Mouse (Mus musculus) embryonic facial prominence, embryonic 10.5 days (tissue): ENCODE results near the gene Cdh24. TPM values are rescaled to one million over a fixed set of nuclear protein-coding genes. Genes with fewer than 3 reads are reported as not detected.
"Not testable (repeated sequence)": the region's sequence is repeated elsewhere in the genome, so short reads cannot be mapped to it uniquely, and the experiment has no call there.

Source experiments
- DNase-seq: peaks from one replicate; pipeline ENCODE4 v3.0.0-alpha.2; 2017; ENCODE audit warnings: low spot score
- H3K27ac ChIP-seq: fragments of 300-500 bp; sonication (generic); replicated peaks from 2 replicates; pipeline ENCODE4 v1.5.1; 2016; ENCODE audit warnings: mild to moderate bottlenecking
- H3K27me3 ChIP-seq: fragments of 300-500 bp; sonication (generic); replicated peaks from 2 replicates; pipeline ENCODE4 v1.6.1; 2016; ENCODE audit warnings: low read depth, mild to moderate bottlenecking; ENCODE audit not compliant: poor library complexity, severe bottlenecking
- H3K36me3 ChIP-seq: fragments of 300-500 bp; sonication (generic); replicated peaks from 2 replicates; pipeline ENCODE4 v1.6.1; 2016; ENCODE audit warnings: mild to moderate bottlenecking, moderate library complexity
- H3K4me1 ChIP-seq: fragments of 300-500 bp; sonication (generic); 2 replicates; pipeline ENCODE4 v1.6.1; 2016
- H3K4me3 ChIP-seq: fragments of 300-500 bp; sonication (generic); 2 replicates; pipeline ENCODE4 v1.5.1; 2016; ENCODE audit warnings: mild to moderate bottlenecking, moderate library complexity
- H3K9me3 ChIP-seq: fragments of 300-500 bp; sonication (generic); 2 replicates; pipeline ENCODE4 v1.6.1; 2016; ENCODE audit warnings: mild to moderate bottlenecking
- WGBS: fragments of 180-500 bp; shearing (Covaris S2); methylation state at CpG from one replicate; pipeline ENCODE4 v1.1.7; 2016; 5-methylcytosine and 5-hydroxymethylcytosine counted together
- polyA plus RNA-seq: library from polyadenylated mRNA; unstranded; fragments of >200 nt; fragmentation: Nextera tagmentation; extraction: Ambion mirVana; gene quantifications from 2 replicates; pipeline ENCODE4 v1.2.1, GENCODE M21; 2016

The Cdh24 gene
- polyA plus RNA-seq, 1 experiment from 2014 or later: 6.0 TPM

GRCm38 (mm10) chr14:54617152-54617896, 23.8 kb downstream of the Cdh24 start:
- Histone ChIP-seq H3K9me3 (no peaks in the 10 kb centered on the region), H3K4me3 (peak overlapping the region; percentile 94), H3K4me1 (peaks cover 16% of the 10 kb centered on the region), H3K27me3 (no peaks in the 10 kb centered on the region), H3K27ac (peak overlapping the region; percentile 94), H3K36me3 (peaks cover 41% of the 10 kb centered on the region)
- 2% methylated on average over 38 of the region's 38 CpGs for WGBS
- peak; percentile 65 for DNase-seq

DNA sequence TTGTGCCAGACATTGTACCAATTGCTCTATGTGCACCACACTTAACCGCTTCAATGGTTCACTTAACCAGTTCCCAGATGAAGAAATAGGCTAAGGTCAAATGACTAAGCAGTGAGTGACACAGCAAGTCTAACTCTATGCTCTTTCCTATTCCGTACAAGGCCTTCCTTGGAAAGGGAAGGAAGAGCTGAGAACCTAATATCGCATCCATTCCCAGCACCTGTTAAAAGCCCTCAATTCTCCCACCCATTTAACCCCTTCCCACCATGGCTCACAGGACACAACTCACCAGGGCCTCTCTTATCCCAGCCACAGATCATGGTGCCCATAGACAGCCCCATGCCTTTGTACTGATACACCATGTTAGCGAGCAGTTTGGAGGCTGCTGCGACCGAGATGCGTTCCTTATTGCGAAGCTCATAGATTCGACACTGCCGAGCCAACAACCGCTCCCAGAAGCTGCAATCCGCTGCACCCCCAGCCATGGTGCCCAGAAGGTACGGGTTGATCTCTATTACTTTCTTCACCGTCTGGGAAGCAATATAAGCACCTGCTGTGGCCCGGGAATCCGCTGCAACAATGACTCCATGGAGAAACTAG, 24.8 kb downstream of the Cdh24 start:
- Histone ChIP-seq H3K4me1 (peaks cover 16% of the 10 kb centered on the region), H3K27me3 (no peaks in the 10 kb centered on the region), H3K4me3 (peak overlapping the region; percentile 94; the same call in 1 of the 2 replicates), H3K27ac (no peak overlapping the region), H3K36me3 (peaks cover 49% of the 10 kb centered on the region), H3K9me3 (no peaks in the 10 kb centered on the region)
- DNase-seq: no peak
- 93% methylated on average over 16 of the region's 16 CpGs for WGBS

DNA sequence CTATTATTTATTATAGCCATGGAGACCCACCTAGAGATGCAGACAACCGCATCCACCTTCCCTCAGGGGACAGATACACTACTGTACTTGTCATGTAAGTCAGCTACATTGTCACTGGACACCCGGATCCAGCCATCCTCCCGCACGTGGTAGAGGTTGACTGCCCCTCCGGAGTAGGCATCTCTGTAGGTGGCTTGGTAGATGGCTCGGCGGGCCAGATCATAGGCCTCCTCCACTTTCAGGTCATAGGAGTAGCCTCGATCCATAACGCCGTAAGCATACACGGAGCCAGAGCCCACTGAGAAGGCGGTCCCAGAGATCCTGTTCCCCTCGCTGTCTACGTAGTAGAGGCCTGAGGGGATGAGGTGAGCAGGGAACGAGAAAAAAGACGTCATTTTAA, 27.0 kb downstream of the Cdh24 start:
- peaks cover 64% of the 10 kb centered on the region for H3K36me3 ChIP-seq

GRCm38 (mm10) chr14:54610648-54611047, 30.5 kb downstream of the Cdh24 start:
- Histone ChIP-seq H3K27ac (no peak overlapping the region), H3K36me3 (peaks cover 54% of the 10 kb centered on the region), H3K9me3 (no peaks in the 10 kb centered on the region), H3K27me3 (no peaks in the 10 kb centered on the region), H3K4me1 (peaks cover 11% of the 10 kb centered on the region), H3K4me3 (no peak overlapping the region)
- WGBS: 81% methylated on average over 6 of the region's 6 CpGs
- DNase-seq: no peak

More for the DNA sequence above, 27.0 kb downstream of the Cdh24 start:
- H3K4me3 ChIP-seq, H3K27ac ChIP-seq, H3K9me3 ChIP-seq, DNase-seq, H3K27me3 ChIP-seq: not testable (repeated sequence)
- 91% methylated on average over 16 of the region's 16 CpGs for WGBS
- peaks cover 16% of the 10 kb centered on the region for H3K4me1 ChIP-seq

DNA sequence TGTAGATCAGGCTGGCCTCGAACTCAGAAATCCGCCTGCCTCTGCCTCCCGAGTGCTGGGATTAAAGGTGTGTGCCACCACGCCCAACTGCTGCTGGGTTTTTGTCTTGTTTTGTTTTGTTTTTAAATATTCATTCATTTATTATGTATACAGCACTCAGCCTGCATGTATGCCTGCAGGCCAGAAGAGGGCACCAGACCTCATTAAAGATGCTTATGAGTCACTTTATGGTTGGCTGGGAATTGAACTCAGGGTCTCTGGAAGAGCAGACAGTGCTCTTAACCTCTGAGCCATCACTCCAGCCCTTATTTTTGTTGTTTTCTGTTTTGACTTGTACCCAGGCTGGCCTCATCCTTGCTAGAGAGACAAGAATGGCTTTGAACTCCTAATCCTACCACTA, 31.2 kb downstream of the Cdh24 start:
- H3K4me3 ChIP-seq: no peak overlapping the region
- no peak for DNase-seq
- H3K27me3 ChIP-seq: no peaks in the 10 kb centered on the region
- H3K36me3 ChIP-seq: peaks cover 47% of the 10 kb centered on the region
- WGBS: 85% methylated on average over 4 of the region's 4 CpGs
- no peaks in the 10 kb centered on the region for H3K9me3 ChIP-seq
- H3K27ac ChIP-seq: no peak overlapping the region
- H3K4me1 ChIP-seq: peaks cover 11% of the 10 kb centered on the region

- H3K4me3 ChIP-seq: no peak overlapping the region
Measured at GRCm38 (mm10) chr14:54609245-54609644, 31.9 kb downstream of the Cdh24 start.

GRCm38 (mm10) chr14:54607226-54607625, 33.9 kb downstream of the Cdh24 start:
- DNase-seq: no peak
- Histone ChIP-seq H3K27me3 (no peaks in the 10 kb centered on the region), H3K36me3 (peaks cover 23% of the 10 kb centered on the region), H3K9me3 (no peaks in the 10 kb centered on the region), H3K4me3 (no peak overlapping the region), H3K4me1 (peaks cover 33% of the 10 kb centered on the region), H3K27ac (no peak overlapping the region)
- WGBS: 60% methylated on average over 8 of the region's 8 CpGs

More at GRCm38 (mm10) chr14:54609245-54609644, 31.9 kb downstream of the Cdh24 start:
- Histone ChIP-seq H3K27me3 (no peaks in the 10 kb centered on the region), H3K9me3 (no peaks in the 10 kb centered on the region), H3K36me3 (peaks cover 40% of the 10 kb centered on the region), H3K27ac (no peak overlapping the region), H3K4me1 (peaks cover 19% of the 10 kb centered on the region)
- WGBS: 74% methylated on average over 4 of the region's 4 CpGs
- DNase-seq: no peak

GRCm38 (mm10) chr14:54605752-54606321, 35.3 kb downstream of the Cdh24 start, which contains the start of gene 4931414P19Rik:
Gene 4931414P19Rik (minus strand): TSS chr14:54605993.
- under 1% methylated on average over 39 of the region's 39 CpGs for WGBS
- peaks cover 10% of the 10 kb centered on the region for H3K36me3 ChIP-seq
- H3K27ac ChIP-seq: peak within 1 kb of the TSS; percentile 89
- no peaks in the 10 kb centered on the region for H3K27me3 ChIP-seq
- H3K9me3 ChIP-seq: no peaks in the 10 kb centered on the region
- H3K4me1 ChIP-seq: peaks cover 36% of the 10 kb centered on the region
- peak; percentile 91 for DNase-seq
- H3K4me3 ChIP-seq: peak within 1 kb of the TSS; percentile 63

DNA sequence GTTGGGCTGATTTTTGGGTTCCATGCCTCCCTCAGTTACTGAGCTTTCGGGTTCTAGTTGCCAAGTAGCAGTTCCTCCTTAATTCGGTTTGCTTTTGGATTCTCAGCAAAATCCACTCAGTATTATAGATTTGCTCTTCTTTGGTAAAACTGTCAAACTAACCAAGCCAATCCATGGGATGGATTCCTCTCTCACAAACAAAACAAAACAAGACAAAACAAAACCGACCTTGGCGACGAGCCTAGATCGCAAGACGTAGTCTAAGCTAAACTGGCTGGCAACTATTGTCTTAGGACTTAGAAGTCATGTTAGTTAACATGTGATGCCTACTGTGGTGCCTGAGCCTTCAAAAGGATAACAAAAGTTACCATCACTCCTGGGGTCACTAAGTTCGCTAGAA, 37.5 kb downstream of the Cdh24 start:
- H3K27ac ChIP-seq: peak overlapping the region; percentile 96
- H3K4me3 ChIP-seq: peak overlapping the region; percentile 73
- H3K9me3 ChIP-seq: no peaks in the 10 kb centered on the region
- no peak for DNase-seq
- 83% methylated on average over 8 of the region's 8 CpGs for WGBS
- H3K36me3 ChIP-seq: peaks cover 8% of the 10 kb centered on the region
- H3K27me3 ChIP-seq: no peaks in the 10 kb centered on the region
- H3K4me1 ChIP-seq: peaks cover 36% of the 10 kb centered on the region

DNA sequence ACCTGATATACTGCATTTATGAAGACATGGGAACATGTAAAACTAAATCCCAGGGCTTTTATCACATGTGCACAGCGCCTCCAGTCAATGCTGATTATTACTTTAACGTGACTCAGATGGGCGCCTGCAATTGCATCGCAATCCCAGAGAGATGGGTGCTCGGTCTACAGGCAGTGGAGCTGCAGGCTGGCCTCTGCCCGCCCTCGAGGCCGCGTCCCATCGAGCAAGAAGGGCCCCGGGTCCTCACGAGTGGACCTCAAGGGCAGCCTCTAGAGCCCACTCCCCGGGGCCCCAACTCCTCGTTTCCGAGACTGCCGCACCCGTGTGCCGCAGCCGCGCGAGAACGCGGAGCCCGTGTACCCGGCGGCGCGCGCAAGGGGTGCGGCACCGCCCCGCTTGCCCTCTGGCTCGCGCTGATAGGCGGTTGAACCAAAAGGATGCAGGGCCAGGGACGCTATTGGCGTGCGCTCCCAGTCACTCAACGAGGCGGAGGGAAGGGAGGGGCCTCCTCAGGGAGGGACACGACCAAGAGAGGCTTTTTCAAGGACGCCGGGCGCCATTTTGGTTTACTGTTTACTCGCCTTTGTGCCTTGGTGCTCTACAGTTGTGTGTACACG, 38.0 kb downstream of the Cdh24 start:
- no peaks in the 10 kb centered on the region for H3K27me3 ChIP-seq
- WGBS: under 1% methylated on average over 46 of the region's 46 CpGs

DNA sequence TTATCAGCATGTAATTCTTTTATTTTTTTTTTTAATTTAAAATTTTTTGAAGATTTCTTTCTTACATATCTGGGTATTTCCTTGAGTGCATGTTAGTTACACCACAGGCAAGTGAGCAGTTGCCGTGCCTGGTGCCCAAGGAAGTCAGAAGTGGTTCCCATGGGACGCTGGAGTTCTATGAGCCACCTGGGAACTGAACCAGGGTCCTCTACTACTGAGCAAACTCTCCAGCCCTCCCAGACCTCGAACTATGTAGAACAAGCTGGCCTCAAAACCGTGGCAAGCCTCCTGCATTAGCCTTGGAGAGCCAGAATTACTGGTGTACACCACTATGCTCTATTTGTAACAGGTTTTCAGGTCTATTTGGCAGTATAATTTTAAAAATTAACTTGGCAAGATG, 38.6 kb downstream of the Cdh24 start:
- H3K27me3 ChIP-seq: no peaks in the 10 kb centered on the region
- peaks cover 11% of the 10 kb centered on the region for H3K36me3 ChIP-seq
- peak overlapping the region; percentile 73 for H3K4me3 ChIP-seq
- no peak for DNase-seq
- 50% methylated on average over 4 of the region's 4 CpGs for WGBS
- no peaks in the 10 kb centered on the region for H3K9me3 ChIP-seq
- peak overlapping the region; percentile 96 for H3K27ac ChIP-seq
- H3K4me1 ChIP-seq: peaks cover 36% of the 10 kb centered on the region

More for the DNA sequence above, 38.0 kb downstream of the Cdh24 start:
- peak overlapping the region; percentile 73 for H3K4me3 ChIP-seq
- peak; percentile 97 for DNase-seq
- H3K9me3 ChIP-seq: no peaks in the 10 kb centered on the region
- peaks cover 36% of the 10 kb centered on the region for H3K4me1 ChIP-seq
- peak overlapping the region; percentile 96 for H3K27ac ChIP-seq
- peaks cover 8% of the 10 kb centered on the region for H3K36me3 ChIP-seq

- H3K27me3 ChIP-seq: no peaks in the 10 kb centered on the region
- no peak for DNase-seq
- WGBS: 77% methylated on average over 2 of the region's 2 CpGs
- H3K4me1 ChIP-seq: peaks cover 36% of the 10 kb centered on the region
- no peaks in the 10 kb centered on the region for H3K9me3 ChIP-seq
- no peak overlapping the region for H3K27ac ChIP-seq
- H3K36me3 ChIP-seq: peaks cover 20% of the 10 kb centered on the region
- no peak overlapping the region for H3K4me3 ChIP-seq
Measured at GRCm38 (mm10) chr14:54601601-54602000, 39.6 kb downstream of the Cdh24 start.
